Mouse (Mus musculus): ENCODE measurements at regions not wholly inside any gene's neighbourhood (a gene's known extent, or its start where the extent isn't known, plus 50 kb on each side); places are given as distances from the start of the nearest gene placed in this dataset.

DNA sequence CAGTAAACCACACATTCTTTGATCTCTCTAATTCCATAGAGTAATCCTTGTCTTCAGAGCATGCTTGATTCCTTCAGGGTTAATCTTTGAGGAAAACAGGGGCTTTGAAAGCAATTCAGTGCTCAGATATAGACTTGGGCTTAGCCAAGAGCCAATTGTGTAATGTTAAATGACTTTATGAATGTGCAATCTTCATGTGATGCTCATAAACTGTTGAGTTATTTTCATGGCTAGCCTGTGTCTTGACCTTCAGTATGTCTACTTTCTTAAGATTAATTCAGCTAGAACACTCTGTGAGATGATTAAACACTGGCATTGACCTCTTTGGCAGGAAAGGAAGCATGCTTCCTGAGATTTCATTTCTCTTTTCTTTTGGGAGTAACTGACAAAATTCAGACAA, 147.8 kb downstream of the Gabrg2 start:
- no peak for DNase-seq

DNA sequence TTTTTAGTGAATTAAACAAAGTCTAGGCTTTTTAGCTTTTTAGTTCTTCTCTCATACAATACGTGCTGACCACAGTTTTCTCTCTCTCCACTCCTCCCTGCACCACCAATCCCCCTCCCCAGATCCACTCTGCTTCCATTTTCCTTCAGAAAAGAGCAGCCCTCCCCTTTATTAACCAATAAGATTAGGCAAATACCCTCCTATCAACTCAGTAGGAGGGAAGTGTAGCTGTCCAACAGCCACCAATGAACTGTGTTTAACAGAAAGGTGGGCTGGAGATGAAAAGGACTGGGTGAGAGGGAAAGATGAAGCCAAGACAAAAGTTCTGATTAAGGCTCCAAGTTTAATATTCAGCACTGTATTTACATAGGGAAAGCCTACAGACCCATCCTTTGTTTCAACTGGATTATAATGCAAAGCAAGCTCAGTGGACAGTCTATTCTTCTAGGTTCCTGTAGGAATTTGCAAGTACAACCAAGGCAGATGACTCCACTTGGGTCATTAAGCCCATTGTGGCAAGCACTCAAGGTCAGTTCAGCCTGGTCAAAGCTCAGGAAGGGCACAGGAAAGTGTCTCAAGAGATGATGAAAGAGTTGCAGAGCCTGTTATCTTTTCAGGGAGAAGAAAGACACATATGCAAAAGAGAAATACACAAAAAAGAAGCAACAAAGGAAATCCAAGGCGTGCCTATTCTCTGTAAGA, 174.5 kb downstream of the Gabrg2 start:
- DNase-seq, result no peak

DNA sequence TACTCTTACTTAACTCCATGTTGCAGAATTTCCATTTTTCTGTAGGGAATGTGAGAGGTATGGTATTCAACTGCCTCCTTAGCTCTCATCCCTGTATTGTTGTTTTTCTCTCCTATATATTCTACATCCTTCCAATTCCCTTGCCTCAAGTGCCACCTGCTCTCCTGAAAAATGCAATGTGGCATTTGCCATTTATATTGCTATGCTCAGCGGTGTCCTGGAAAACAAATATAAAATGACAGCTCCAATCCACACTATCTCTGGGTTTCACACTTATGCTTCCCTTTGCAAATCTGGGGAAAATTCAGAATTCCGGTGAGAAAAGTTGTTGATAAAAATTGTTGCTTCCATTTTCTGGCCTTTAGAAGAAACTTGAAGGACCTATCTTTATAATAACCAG, 182.6 kb downstream of the Gabrg2 start:
- no peak for DNase-seq

- DNase-seq, result no peak
These were observed 187.7 kb downstream of the Gabrg2 start for GRCm38 (mm10) chr11:41812996-41813395.

GRCm38 (mm10) chr11:41808897-41809296, 191.8 kb downstream of the Gabrg2 start:
- DNase-seq, result no peak

DNA sequence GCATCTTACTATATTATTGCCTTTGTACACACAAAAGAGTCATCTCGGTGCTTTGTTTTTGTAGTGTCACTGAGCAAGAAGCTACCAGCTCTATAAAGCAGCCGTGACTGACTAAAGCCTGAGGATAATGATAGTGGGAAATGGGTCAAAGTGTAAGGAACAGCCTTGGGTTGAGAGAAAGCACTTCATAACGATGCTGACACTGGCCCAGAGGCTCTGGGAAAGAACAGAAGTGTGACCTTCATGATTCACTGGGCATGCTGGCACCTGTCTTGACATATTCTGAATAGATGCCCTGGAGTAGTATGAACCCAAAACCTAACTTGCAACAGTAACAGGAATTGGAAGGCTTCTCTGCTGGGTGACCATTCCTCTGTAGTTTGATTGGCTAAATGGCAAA, 208.5 kb downstream of the Gabrg2 start:
- DNase-seq, result peak; percentile 3
